Mouse (Mus musculus) urinary bladder, adult 18-20 months (tissue): Measurements from ENCODE around the gene Grm5.
A peak's percentile ranks its signal among the peaks of the same experiment; 100 is the strongest.

Experiments
- DNase-seq, 2 experiments: peaks; one replicate each; pipeline ENCODE4 v3.0.0; 2022; ENCODE audit warnings: low spot score in 2 of 2, mixed read lengths in 2 of 2

The Grm5 gene

GRCm38 (mm10) chr7:87925956-87926355 is 342.0 kb downstream of the Grm5 start:
- DNase-seq = no peak

- no peak for DNase-seq
These were observed 353.4 kb downstream of the Grm5 start for GRCm38 (mm10) chr7:87937415-87937814.

- no peak for DNase-seq
These were observed 354.3 kb downstream of the Grm5 start for GRCm38 (mm10) chr7:87938265-87938664.

DNA sequence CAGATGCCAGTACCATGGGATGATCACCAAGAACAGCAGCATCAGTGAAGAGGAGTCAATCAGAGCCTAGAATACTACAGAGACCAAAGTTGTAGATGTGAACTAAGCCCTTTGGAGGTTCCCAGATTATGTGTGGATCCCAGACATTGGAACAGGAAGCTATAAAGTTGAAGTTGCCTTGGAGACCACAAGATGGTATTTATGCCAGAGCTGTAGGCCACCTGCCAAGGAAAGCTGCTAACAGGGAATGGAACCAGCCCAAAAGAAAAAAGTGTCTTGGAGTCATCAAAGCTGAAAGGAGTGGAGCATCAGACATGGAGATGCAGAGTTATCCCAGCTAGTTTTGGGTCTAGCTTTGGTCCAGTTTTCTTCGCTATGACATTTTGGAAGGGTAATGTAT is 366.2 kb downstream of the Grm5 start:
- DNase-seq = no peak

DNA sequence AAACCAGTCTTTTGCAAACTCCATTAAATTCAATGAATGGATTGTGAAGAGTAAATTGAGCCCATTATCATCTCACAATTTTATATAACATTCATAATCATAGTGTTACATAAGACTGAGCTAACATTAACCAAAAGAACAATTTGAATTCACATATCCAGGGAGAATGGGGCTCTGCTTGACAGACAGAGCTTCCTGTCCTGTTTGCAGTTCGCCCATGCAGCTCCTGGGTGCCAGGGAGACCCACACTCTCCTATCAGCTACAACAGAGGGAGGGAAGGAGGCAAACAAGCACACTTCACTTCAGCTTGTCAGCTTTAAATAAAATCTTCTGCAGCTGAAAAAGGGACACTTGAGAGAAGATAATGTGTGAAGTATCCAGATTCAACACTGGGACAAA is 389.2 kb downstream of the Grm5 start:
- DNase-seq = no peak

- DNase-seq = no peak
These were observed 391.1 kb downstream of the Grm5 start for GRCm38 (mm10) chr7:87975041-87975440.

DNA sequence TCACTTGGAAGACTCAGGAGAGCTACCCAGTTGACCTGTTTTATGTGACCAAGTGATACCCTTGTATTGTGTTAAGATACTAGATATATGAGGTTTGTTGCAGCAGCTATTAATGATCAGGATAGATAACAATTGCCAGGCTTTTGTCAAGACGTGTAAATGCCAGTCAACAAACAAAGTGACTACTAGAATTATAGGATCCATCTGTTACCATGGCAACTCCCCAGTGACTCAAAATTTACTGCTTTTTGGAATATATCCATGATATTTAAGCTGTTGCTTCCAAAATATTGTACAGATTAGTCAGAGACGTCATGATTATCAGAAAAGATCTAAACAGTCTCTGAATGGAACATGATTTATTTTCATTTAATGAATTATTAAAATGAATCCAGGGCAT is 399.5 kb downstream of the Grm5 start:
- DNase-seq = no peak

DNA sequence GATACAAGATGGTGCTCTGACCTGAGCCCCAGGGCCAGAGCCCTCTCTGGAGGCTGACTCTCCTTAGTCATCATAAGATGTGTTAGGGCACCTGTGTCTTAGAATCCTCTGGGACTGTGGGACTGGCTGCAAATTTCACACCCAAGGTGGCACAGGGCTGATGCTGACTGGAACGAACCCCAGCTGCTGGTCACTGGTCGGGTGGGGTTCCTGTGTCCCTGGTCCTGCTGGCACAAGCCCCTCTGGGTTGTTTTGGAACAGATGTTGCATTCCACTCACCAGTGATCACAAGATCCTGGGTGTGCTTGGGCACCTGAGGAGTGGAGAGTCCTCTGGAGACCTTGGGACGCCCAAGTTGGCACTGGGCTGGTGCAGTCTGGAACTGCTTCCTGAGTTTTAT is 430.5 kb downstream of the Grm5 start:
- no peak for DNase-seq

GRCm38 (mm10) chr7:88027411-88028132 is 443.6 kb downstream of the Grm5 start:
- no peak for DNase-seq

- DNase-seq = no peak
These were observed 463.4 kb downstream of the Grm5 start for GRCm38 (mm10) chr7:88047366-88047765.

DNA sequence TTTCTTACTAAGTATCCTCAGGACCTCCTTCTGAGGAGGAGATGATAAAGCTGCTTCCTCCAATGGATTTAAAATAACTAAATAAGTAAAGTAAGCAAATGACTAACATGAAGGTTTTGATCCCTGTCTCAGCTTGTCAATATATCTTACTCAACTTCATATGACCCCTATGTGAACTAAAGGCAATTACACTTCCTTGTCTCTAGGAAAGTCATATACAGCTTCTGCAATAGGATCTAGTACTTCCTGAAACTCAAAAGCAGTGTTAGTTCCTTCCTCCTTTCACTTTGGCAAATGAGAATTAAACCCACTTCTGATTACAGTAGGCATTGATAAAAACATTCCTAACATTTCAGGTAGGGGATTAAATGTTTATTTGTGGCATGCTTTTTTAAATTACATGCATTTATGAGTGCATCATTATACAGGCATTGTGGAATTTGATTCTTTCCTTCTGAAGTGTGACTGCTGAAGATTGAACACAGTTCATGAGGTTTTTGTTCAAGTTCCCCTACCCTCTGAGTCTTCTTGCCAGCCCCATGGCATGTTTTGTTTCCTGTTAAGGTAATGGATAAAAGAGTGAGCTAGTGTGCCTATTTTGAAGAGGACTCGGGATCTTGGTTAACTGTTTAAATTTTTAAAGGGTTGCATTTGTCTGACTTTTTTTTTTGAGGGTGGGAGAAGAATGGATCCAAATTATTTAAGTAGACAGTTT is 470.4 kb downstream of the Grm5 start:
- DNase-seq = no peak

- no peak for DNase-seq
These were observed 472.5 kb downstream of the Grm5 start for GRCm38 (mm10) chr7:88056438-88056837.

GRCm38 (mm10) chr7:88091115-88091514 is 507.1 kb downstream of the Grm5 start:
- DNase-seq = no peak

- DNase-seq = no peak
These were observed 512.7 kb downstream of the Grm5 start for GRCm38 (mm10) chr7:88096536-88097107.

GRCm38 (mm10) chr7:88097715-88098114 is 513.7 kb downstream of the Grm5 start:
- peak; percentile 62 to 63 for DNase-seq

DNA sequence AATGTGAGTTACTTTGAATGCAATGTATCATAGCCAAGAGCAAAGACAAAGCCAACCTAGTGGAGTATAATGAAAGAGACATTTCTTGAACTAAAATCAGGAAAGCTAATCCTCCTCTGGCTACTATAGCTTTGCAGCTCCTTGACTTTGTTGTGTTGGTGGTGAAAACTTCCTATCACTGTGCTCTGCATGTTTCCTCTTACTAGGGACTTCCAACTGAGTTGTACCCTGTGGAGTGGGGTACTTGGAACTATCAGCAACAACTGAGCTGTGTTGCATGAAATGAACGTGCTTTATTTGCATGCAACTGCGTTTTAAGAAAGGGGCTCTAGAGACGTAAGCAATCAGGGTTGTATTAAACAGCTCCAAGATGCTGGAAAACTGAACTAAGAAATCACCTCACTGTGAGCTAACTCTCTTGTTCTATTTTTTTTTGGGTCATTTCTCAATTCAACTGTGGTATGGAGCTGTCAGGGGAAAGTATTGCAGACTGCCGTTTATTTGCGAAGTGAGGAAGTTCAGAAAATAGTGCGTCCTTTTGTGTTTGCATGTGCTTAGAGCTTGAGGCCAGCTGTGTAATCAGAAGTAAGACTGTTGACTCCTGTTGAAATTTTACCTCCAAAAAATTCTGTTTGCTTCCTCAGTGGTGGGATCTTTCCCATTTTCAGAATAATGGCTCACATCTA is 532.9 kb downstream of the Grm5 start:
- DNase-seq = no peak

- no peak for DNase-seq
These were observed 544.3 kb downstream of the Grm5 start for GRCm38 (mm10) chr7:88128080-88128848.

GRCm38 (mm10) chr7:88129536-88130487 is 545.8 kb downstream of the Grm5 start:
- peak in 1 of 2 experiments; percentile 7 for DNase-seq

DNA sequence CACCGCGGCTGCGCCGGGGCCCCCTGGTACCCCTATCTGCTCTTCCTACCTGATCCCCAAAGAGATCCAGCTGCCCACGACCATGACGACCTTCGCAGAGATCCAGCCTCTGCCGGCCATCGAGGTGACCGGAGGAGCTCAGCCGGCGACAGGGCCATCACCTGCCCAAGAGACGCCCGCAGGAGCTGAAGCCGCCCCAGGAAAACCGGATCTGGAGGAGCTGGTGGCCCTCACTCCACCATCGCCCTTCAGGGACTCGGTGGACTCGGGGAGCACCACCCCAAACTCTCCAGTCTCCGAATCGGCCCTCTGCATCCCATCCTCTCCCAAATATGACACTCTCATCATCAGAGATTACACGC is 546.5 kb downstream of the Grm5 start:
- DNase-seq = no peak

DNA sequence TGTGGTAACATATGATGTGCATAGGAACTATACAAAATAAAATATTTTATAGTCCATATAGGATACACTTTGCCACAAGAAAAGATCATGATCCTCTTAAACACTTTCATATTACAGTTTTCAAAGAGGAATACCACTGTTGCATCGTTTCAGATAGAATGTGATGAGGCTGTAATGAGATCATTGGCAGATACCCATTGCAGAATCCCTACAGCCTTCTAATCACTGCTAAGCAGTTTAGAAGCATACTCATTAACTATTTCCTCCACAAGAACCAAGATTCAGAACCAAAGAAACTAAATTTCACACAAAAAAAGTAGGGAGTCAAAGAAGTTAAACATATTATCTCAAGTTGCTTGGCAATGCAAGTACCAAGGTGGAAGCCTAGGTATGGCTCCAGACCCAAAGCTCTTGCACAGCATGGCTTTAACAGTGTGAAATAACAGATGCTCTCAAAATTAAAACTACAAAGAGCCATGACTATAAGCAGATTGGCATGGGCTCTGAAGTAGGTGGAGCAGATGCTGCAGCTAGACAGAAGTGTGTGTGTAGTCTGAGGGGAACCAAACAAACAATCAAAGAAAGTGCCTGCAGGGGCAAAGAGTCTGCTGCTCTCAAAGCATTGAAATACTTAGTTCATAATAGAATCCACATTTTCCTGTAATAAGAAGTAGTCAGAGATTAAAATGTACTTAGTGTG is 575.7 kb downstream of the Grm5 start:
- DNase-seq = no peak
